Mouse (Mus musculus) heart, postnatal 0 days (tissue): Measurements from ENCODE around the gene Birc5. TPM values are rescaled to one million over a fixed set of nuclear protein-coding genes. Genes with fewer than 3 reads are reported as not detected.

ENCODE experiments used
- ATAC-seq: fragments of 200-750 bp; cut with Nextera tagmentation; 2 replicates; pipeline ENCODE4 v1.8.0; 2017; ENCODE audit warnings: low read depth, moderate number of reproducible peaks, moderate library complexity; ENCODE audit not compliant: insufficient read depth
- DNase-seq: peaks from one replicate; pipeline ENCODE4 v3.0.0-alpha.2; 2016; ENCODE audit warnings: low spot score
- H3K27ac ChIP-seq: fragments of 300-500 bp; sonication (generic); 2 replicates; pipeline ENCODE4 v1.5.1; 2014; ENCODE audit warnings: low read depth, mild to moderate bottlenecking
- H3K27me3 ChIP-seq: fragments of 300-500 bp; sonication (generic); 2 replicates; pipeline ENCODE4 v1.6.1; 2014; ENCODE audit warnings: low read length, mixed read lengths; ENCODE audit not compliant: control insufficient read depth, insufficient read depth
- H3K36me3 ChIP-seq: fragments of 300-500 bp; sonication (generic); replicated peaks from 2 replicates; pipeline ENCODE4 v1.6.1; 2014; ENCODE audit warnings: low read length, mixed read lengths; ENCODE audit not compliant: control insufficient read depth, insufficient read depth
- H3K4me1 ChIP-seq: fragments of 300-500 bp; sonication (generic); 2 replicates; pipeline ENCODE4 v1.6.1; 2014; ENCODE audit warnings: antibody characterized with exemption; ENCODE audit not compliant: control insufficient read depth, insufficient read depth
- H3K4me2 ChIP-seq: fragments of 300-500 bp; sonication (generic); 2 replicates; pipeline ENCODE4 v1.6.1; 2014; ENCODE audit warnings: low read depth, mild to moderate bottlenecking, low read length, moderate library complexity
- H3K4me3 ChIP-seq: fragments of 300-500 bp; sonication (generic); 2 replicates; pipeline ENCODE4 v1.5.1; 2014; ENCODE audit warnings: low read depth, low read length
- H3K9ac ChIP-seq: fragments of 300-500 bp; sonication (generic); replicated peaks from 2 replicates; pipeline ENCODE4 v1.6.1; 2014; ENCODE audit warnings: low read depth, low read length, mixed read lengths
- H3K9me3 ChIP-seq: fragments of 300-500 bp; sonication (generic); replicated peaks from 2 replicates; pipeline ENCODE4 v1.6.1; 2016; ENCODE audit warnings: low read length; ENCODE audit not compliant: control insufficient read depth
- CTCF ChIP-seq: IDR thresholded peaks from 2 replicates; pipeline ENCODE4 v1.5.1; 2016; ENCODE audit warnings: antibody characterized with exemption, control low read depth, low read depth
- EP300 ChIP-seq: IDR thresholded peaks from 2 replicates; pipeline ENCODE4 v1.6.1; 2016; ENCODE audit warnings: antibody characterized with exemption, low read depth
- WGBS: fragments of 180-500 bp; shearing (Covaris S2); extraction: QIAGEN DNeasy Blood & Tissue Kit; methylation state at CpG from one replicate; pipeline ENCODE4 v1.1.7; 2014; 5-methylcytosine and 5-hydroxymethylcytosine counted together
- polyA plus RNA-seq: library from polyadenylated mRNA; unstranded; fragments of >200 nt; fragmentation: Nextera tagmentation; extraction: Ambion mirVana; gene quantifications from 2 replicates; pipeline ENCODE4 v1.2.1, GENCODE M21; 2015
- total RNA-seq: library from RNA; depleted of rRNA; stranded (reverse); fragments of >200 nt; gene quantifications from 2 replicates; pipeline ENCODE4 v1.2.3, GENCODE M21; 2014; ENCODE audit warnings: low replicate concordance

Birc5 gene
- total and polyA plus RNA-seq, 2 experiments from 2014 or later, result 36.1 to 83.6 TPM

GRCm38 (mm10) chr11:117877917-117878745 is 29.1 kb downstream of the Birc5 start:
- Histone ChIP-seq H3K4me2 (peak overlapping the region; percentile 49), H3K9ac (0 out of 2 replicates have a peak overlapping the region, but pooled peaks have one; percentile 10), H3K4me3 (peak overlapping the region; percentile 6; the same call in 1 of the 2 replicates), H3K9me3 (no peaks in the 10 kb centered on the region), H3K4me1 (peaks cover 25% of the 10 kb centered on the region), H3K27ac (peak overlapping the region; percentile 49), H3K36me3 (no peaks in the 10 kb centered on the region), H3K27me3 (no peaks in the 10 kb centered on the region)
- ATAC-seq (peak; percentile 56), DNase-seq (peak; percentile 43)
- 9% methylated on average over 13 of the region's 13 CpGs for WGBS
- TF ChIP-seq EP300, result no peak
- TF ChIP-seq CTCF, result no peak

GRCm38 (mm10) chr11:117878892-117879291 is 29.8 kb downstream of the Birc5 start:
- Histone ChIP-seq H3K36me3 (no peaks in the 10 kb centered on the region), H3K27ac (peak overlapping the region; percentile 49), H3K4me3 (no peak overlapping the region), H3K27me3 (no peaks in the 10 kb centered on the region), H3K9me3 (no peaks in the 10 kb centered on the region), H3K4me2 (peak overlapping the region; percentile 49), H3K4me1 (peaks cover 25% of the 10 kb centered on the region), H3K9ac (0 out of 2 replicates have a peak overlapping the region, but pooled peaks have one; percentile 10)
- DNase-seq (no peak), ATAC-seq (no peak)
- WGBS, result 51% methylated on average over 8 of the region's 8 CpGs
- TF ChIP-seq EP300 (no peak), CTCF (no peak)

- H3K27me3 ChIP-seq, result no peaks in the 10 kb centered on the region
- WGBS, result 80% methylated on average over 6 of the region's 6 CpGs
Observed at GRCm38 (mm10) chr11:117879676-117880075, 30.6 kb downstream of the Birc5 start.

GRCm38 (mm10) chr11:117880336-117880976 is 31.4 kb downstream of the Birc5 start:
- Histone ChIP-seq H3K27me3 (no peaks in the 10 kb centered on the region), H3K4me1 (peaks cover 22% of the 10 kb centered on the region), H3K9ac (no peak overlapping the region), H3K9me3 (no peaks in the 10 kb centered on the region), H3K4me2 (no peak overlapping the region), H3K27ac (no peak overlapping the region), H3K4me3 (no peak overlapping the region), H3K36me3 (no peaks in the 10 kb centered on the region)
- ATAC-seq (no peak), DNase-seq (no peak)
- WGBS, result 79% methylated on average over 9 of the region's 9 CpGs
- no peak for TF ChIP-seq CTCF
- TF ChIP-seq EP300, result no peak

More at GRCm38 (mm10) chr11:117879676-117880075, 30.6 kb downstream of the Birc5 start:
- H3K4me1 ChIP-seq, result peaks cover 25% of the 10 kb centered on the region
- no peak for DNase-seq
- no peaks in the 10 kb centered on the region for H3K9me3 ChIP-seq
- no peak overlapping the region for H3K4me3 ChIP-seq
- H3K36me3 ChIP-seq, result no peaks in the 10 kb centered on the region
- no peak overlapping the region for H3K27ac ChIP-seq
- no peak overlapping the region for H3K4me2 ChIP-seq
- ATAC-seq, result no peak
- no peak overlapping the region for H3K9ac ChIP-seq
- TF ChIP-seq CTCF (no peak), EP300 (no peak)

GRCm38 (mm10) chr11:117880977-117881358 is 31.9 kb downstream of the Birc5 start:
- peaks cover 17% of the 10 kb centered on the region for H3K4me1 ChIP-seq
- H3K4me3 ChIP-seq, result no peak overlapping the region
- no peak for ATAC-seq
- DNase-seq, result no peak
- 0 out of 2 replicates have a peak overlapping the region, but pooled peaks have one; percentile 10 for H3K27ac ChIP-seq
- no peaks in the 10 kb centered on the region for H3K9me3 ChIP-seq
- H3K9ac ChIP-seq, result 0 out of 2 replicates have a peak overlapping the region, but pooled peaks have one; percentile 31
- H3K27me3 ChIP-seq, result no peaks in the 10 kb centered on the region
- no peak overlapping the region for H3K4me2 ChIP-seq
- 69% methylated on average over 6 of the region's 6 CpGs for WGBS
- no peak for TF ChIP-seq CTCF
- no peak for TF ChIP-seq EP300
- H3K36me3 ChIP-seq, result no peaks in the 10 kb centered on the region
